Mouse (Mus musculus): ENCODE measurements around the gene Syde1. TPM values are rescaled to one million over a fixed set of nuclear protein-coding genes. Genes with fewer than 3 reads are reported as not detected.
A peak's percentile ranks its signal among the peaks of the same experiment; 100 is the strongest.

Gene Syde1
- polyA plus RNA-seq, 2 experiments, result 1.5 to 1.7 TPM

DNA sequence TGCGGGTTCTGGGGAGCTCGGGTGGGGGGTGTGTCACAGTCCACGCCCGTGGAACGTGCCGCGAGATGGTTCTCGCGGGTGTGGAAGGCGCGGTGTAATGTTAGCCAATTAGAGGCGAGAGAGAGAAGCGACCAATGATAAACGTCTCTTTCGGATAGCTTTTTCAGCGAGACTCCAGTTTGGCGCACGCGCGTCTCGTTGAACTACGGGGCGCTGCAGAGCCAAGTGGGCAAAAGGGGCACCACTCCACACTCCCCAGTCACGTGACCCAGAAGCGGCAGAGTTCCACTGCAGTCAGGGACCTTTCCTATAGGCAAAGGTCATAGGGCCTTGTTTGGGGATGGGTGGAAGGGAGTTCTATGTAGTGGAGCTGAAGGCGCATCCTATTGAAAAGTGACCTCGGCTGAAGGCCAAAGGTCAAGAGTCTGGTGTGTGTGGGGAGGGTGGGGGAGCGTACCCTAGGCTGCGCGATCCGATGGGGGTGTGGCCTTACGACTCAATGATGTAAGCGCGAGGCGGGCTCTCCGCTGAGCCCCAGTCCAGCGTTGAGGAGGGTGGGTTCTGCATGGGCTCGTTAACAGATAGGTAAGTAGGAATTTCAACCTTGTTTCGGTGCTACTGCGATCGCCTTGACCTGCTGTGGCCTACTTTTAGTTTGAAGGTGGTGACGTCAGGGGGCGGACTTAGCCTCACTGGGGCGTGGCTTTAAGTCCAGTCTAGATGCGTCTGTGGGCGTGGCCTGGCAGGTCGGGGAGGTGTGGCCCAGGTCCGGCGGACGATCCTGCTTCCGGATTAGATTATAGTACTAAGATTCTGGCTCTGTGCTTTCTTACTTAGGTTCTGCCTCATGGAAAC lies 17.3 kb downstream of the Syde1 start, which contains the start of gene Ilvbl:
Gene Ilvbl (plus strand): TSS at position 97 of the 855 bp plus-strand sequence.
- peak within 1 kb of the TSS; percentile 76 for H3K27ac ChIP-seq
- H3K4me2 ChIP-seq (ENCODE audit: low read depth), result peak within 1 kb of the TSS; percentile 70
- no peak for TF ChIP-seq EP300 (IDR thresholded peaks at IDR 0.05; ENCODE audit: low read depth)
- peak; percentile 36 for TF ChIP-seq CTCF (IDR thresholded peaks at IDR 0.05; ENCODE audit: low read depth)
- H3K4me1 ChIP-seq (replicated peaks; ENCODE audit: control insufficient read depth in 2 of 2, insufficient read depth in 2 of 2, low read length in 1 of 2), result peaks cover 11 to 14% of the 10 kb centered on the region in 2 experiments
- H3K36me3 ChIP-seq (replicated peaks; ENCODE audit: control insufficient read depth, insufficient read depth, low read depth), result no peaks in the 10 kb centered on the region; the same call in 1 of the 2 replicates
- H3K9me3 ChIP-seq (ENCODE audit: control insufficient read depth, low read length), result no peaks in the 10 kb centered on the region
- no peaks in the 10 kb centered on the region for H3K27me3 ChIP-seq (ENCODE audit: control insufficient read depth, insufficient read depth, low read length)
- ATAC-seq (ENCODE audit: insufficient read depth) (peak; percentile 86), DNase-seq (ENCODE audit: low read depth in 3 of 3, low spot score in 3 of 3) (peak; percentile 91 to 93 (median 92))
- WGBS (ENCODE audit: insufficient replicate concordance), result under 1% methylated on average over 51 of the region's 51 CpGs
- peak within 1 kb of the TSS; percentile 77 for H3K9ac ChIP-seq (replicated peaks)
- H3K4me3 ChIP-seq (ENCODE audit: insufficient read depth in 1 of 2, low read depth in 2 of 2, low read length in 2 of 2), result peak within 1 kb of the TSS; percentile 72 to 74

DNA sequence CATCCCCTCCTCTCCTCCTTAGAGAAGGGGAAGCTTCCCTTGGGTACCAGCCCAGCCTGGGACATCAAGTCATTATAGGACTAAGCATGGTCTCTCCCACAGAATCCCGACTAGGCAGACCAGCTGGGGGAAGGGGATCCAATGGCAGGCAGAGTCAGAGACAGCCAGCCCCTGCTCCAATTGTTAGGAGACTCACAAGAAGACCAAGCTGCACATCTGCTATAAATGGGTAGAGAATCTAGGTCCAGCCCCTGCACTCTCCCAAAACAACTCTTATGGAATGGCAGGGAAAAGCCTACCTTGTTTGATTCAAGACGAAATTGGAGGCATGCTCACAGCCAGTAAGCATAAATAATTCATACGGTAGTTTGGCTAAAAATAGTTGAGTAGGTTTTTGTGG lies 18.5 kb downstream of the Syde1 start:
- DNase-seq (ENCODE audit: low read depth in 3 of 3, low spot score in 3 of 3) (no peak), ATAC-seq (ENCODE audit: insufficient read depth) (no peak)
- 59% methylated on average over 3 of the region's 3 CpGs for WGBS (ENCODE audit: insufficient replicate concordance)
- no peak overlapping the region for H3K4me3 ChIP-seq (ENCODE audit: insufficient read depth in 1 of 2, low read depth in 2 of 2, low read length in 2 of 2)
- H3K27ac ChIP-seq, result no peak overlapping the region
- H3K4me1 ChIP-seq (replicated peaks; ENCODE audit: control insufficient read depth in 2 of 2, insufficient read depth in 2 of 2, low read length in 1 of 2), result peaks cover 11 to 14% of the 10 kb centered on the region in 2 experiments
- no peaks in the 10 kb centered on the region for H3K27me3 ChIP-seq (ENCODE audit: control insufficient read depth, insufficient read depth, low read length)
- H3K9me3 ChIP-seq (ENCODE audit: control insufficient read depth, low read length), result no peaks in the 10 kb centered on the region
- H3K36me3 ChIP-seq (replicated peaks; ENCODE audit: control insufficient read depth, insufficient read depth, low read depth), result no peaks in the 10 kb centered on the region; the same call in 1 of the 2 replicates
- H3K4me2 ChIP-seq (ENCODE audit: low read depth), result no peak overlapping the region
- H3K9ac ChIP-seq (replicated peaks), result no peak overlapping the region
- no peak for TF ChIP-seq EP300 (IDR thresholded peaks at IDR 0.05; ENCODE audit: low read depth)
- no peak for TF ChIP-seq CTCF (IDR thresholded peaks at IDR 0.05; ENCODE audit: low read depth)

DNA sequence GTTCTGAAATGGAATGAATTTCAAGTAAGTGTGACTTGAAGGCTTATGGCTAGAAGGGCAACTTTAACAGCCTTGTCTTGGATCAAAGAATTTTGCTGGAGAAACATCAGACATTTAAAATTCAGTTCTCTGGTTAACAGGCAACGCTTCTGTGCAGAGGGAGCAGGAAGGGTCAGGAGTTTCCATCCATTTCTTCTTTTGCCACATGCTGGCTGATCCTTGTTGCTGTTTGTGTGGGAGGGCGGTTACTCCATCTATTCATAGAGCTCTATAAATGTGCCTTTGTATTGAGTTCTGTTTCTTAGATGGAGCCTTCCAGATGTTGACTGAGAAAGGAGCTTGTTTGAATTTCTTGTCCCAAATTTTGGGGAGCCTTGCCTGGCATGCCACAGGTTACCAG lies 20.9 kb downstream of the Syde1 start:
- H3K9me3 ChIP-seq (ENCODE audit: control insufficient read depth, low read length), result no peaks in the 10 kb centered on the region
- H3K27ac ChIP-seq, result no peak overlapping the region
- no peak overlapping the region for H3K9ac ChIP-seq (replicated peaks)
- ATAC-seq (ENCODE audit: insufficient read depth) (no peak), DNase-seq (ENCODE audit: low read depth in 3 of 3, low spot score in 3 of 3) (no peak)
- H3K36me3 ChIP-seq (replicated peaks; ENCODE audit: control insufficient read depth, insufficient read depth, low read depth), result no peaks in the 10 kb centered on the region
- H3K4me3 ChIP-seq (ENCODE audit: insufficient read depth in 1 of 2, low read depth in 2 of 2, low read length in 2 of 2), result no peak overlapping the region
- H3K4me2 ChIP-seq (ENCODE audit: low read depth), result no peak overlapping the region
- H3K4me1 ChIP-seq (replicated peaks; ENCODE audit: control insufficient read depth in 2 of 2, insufficient read depth in 2 of 2, low read length in 1 of 2), result peaks cover 6 to 8% of the 10 kb centered on the region in 2 experiments
- H3K27me3 ChIP-seq (ENCODE audit: control insufficient read depth, insufficient read depth, low read length), result no peaks in the 10 kb centered on the region
- 49% methylated on average over 2 of the region's 2 CpGs for WGBS (ENCODE audit: insufficient replicate concordance)
- TF ChIP-seq EP300 (IDR thresholded peaks at IDR 0.05; ENCODE audit: low read depth), result no peak
- no peak for TF ChIP-seq CTCF (IDR thresholded peaks at IDR 0.05; ENCODE audit: low read depth)

DNA sequence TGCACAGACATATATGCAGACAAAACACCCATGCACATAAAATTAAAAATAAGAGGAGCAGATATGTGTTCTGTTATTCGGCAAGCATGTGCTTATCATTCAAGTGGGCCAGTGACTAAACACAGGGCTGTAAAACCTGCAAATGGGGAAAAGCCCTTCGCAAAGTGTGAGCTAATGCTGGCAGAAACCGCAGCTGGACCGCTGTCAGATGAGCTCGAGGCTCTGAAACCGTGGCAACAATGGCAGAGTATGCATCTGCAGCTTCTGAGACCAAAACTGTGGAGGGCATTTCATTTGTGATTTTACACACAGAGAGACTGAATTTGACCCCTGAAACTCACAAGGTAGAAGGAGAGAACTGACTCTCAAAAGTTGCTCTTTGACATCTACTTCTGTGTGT lies 21.3 kb downstream of the Syde1 start:
- Histone ChIP-seq H3K4me2 (ENCODE audit: low read depth) (no peak overlapping the region), H3K4me1 (replicated peaks; ENCODE audit: control insufficient read depth in 2 of 2, insufficient read depth in 2 of 2, low read length in 1 of 2) (peaks cover 3 to 4% of the 10 kb centered on the region in 2 experiments; a peak in 3 of 4 replicates), H3K27me3 (ENCODE audit: control insufficient read depth, insufficient read depth, low read length) (no peaks in the 10 kb centered on the region), H3K9me3 (ENCODE audit: control insufficient read depth, low read length) (no peaks in the 10 kb centered on the region), H3K4me3 (ENCODE audit: insufficient read depth in 1 of 2, low read depth in 2 of 2, low read length in 2 of 2) (no peak overlapping the region), H3K9ac (replicated peaks) (no peak overlapping the region), H3K36me3 (replicated peaks; ENCODE audit: control insufficient read depth, insufficient read depth, low read depth) (no peaks in the 10 kb centered on the region), H3K27ac (no peak overlapping the region)
- 50% methylated on average over 6 of the region's 6 CpGs for WGBS (ENCODE audit: insufficient replicate concordance)
- TF ChIP-seq EP300 (IDR thresholded peaks at IDR 0.05; ENCODE audit: low read depth) (no peak), CTCF (IDR thresholded peaks at IDR 0.05; ENCODE audit: low read depth) (no peak)
- DNase-seq (ENCODE audit: low read depth in 3 of 3, low spot score in 3 of 3) (no peak), ATAC-seq (ENCODE audit: insufficient read depth) (no peak)

DNA sequence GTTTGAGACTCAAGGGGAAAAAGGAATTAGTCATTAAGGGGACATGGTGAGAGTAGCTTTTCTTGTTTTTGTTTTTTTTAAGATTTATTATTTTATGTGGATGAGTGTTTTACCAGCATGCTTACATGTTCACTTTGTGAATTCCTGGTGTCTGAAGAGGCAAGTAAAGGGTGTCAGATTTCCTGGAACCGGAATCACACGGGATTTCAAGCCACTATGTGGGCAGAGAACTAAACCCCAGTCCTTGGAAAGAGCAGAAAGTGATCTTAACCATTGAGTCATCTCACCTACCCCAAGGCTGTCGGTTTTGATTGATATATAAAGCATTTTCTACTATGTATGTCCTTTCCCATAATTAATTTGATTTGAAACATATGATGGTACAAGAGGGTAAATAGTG lies 22.1 kb downstream of the Syde1 start:
- ATAC-seq (ENCODE audit: insufficient read depth), result no peak
- DNase-seq (ENCODE audit: low read depth in 3 of 3, low spot score in 3 of 3), result no peak
- no peak overlapping the region for H3K9ac ChIP-seq (replicated peaks)
- WGBS (ENCODE audit: insufficient replicate concordance), result 45% methylated on average over 3 of the region's 3 CpGs
- H3K27ac ChIP-seq, result no peak overlapping the region
- H3K27me3 ChIP-seq (ENCODE audit: control insufficient read depth, insufficient read depth, low read length), result no peaks in the 10 kb centered on the region
- H3K9me3 ChIP-seq (ENCODE audit: control insufficient read depth, low read length), result no peaks in the 10 kb centered on the region
- no peaks in the 10 kb centered on the region for H3K36me3 ChIP-seq (replicated peaks; ENCODE audit: control insufficient read depth, insufficient read depth, low read depth)
- H3K4me1 ChIP-seq (replicated peaks; ENCODE audit: control insufficient read depth in 2 of 2, insufficient read depth in 2 of 2, low read length in 1 of 2), result no peaks in the 10 kb centered on the region
- TF ChIP-seq EP300 (IDR thresholded peaks at IDR 0.05; ENCODE audit: low read depth), result no peak
- no peak for TF ChIP-seq CTCF (IDR thresholded peaks at IDR 0.05; ENCODE audit: low read depth)
- H3K4me2 ChIP-seq (ENCODE audit: low read depth), result no peak overlapping the region
- no peak overlapping the region for H3K4me3 ChIP-seq (ENCODE audit: insufficient read depth in 1 of 2, low read depth in 2 of 2, low read length in 2 of 2)
